Mouse (Mus musculus) urinary bladder, postnatal 36 days (tissue): ENCODE measurements around the gene Ranbp6.

Experiments
- DNase-seq, 2 experiments: peaks; one replicate each; pipeline ENCODE4 v3.0.0; 2022; ENCODE audit warnings: low spot score in 2 of 2, mixed read lengths in 1 of 2

The Ranbp6 gene

DNA sequence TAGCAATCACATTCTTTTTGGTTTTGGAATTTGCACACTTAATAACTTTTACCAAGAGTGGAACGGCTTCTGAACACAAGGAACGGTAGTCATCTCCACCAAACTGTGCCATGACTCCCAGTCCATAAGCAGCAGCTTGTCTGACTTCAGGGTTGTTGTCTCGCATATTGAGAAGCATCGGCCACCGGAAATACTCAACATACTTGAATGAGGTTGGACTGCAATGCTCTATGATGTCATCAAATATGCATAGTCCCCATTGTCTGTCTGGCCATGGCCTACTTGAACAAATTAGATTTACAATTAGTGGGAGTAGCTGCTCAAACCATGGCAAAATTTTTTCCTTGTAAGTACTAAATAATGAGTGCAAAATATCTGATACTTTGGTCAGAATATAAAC, 2.8 kb downstream of the Ranbp6 start:
- no peak for DNase-seq

DNA sequence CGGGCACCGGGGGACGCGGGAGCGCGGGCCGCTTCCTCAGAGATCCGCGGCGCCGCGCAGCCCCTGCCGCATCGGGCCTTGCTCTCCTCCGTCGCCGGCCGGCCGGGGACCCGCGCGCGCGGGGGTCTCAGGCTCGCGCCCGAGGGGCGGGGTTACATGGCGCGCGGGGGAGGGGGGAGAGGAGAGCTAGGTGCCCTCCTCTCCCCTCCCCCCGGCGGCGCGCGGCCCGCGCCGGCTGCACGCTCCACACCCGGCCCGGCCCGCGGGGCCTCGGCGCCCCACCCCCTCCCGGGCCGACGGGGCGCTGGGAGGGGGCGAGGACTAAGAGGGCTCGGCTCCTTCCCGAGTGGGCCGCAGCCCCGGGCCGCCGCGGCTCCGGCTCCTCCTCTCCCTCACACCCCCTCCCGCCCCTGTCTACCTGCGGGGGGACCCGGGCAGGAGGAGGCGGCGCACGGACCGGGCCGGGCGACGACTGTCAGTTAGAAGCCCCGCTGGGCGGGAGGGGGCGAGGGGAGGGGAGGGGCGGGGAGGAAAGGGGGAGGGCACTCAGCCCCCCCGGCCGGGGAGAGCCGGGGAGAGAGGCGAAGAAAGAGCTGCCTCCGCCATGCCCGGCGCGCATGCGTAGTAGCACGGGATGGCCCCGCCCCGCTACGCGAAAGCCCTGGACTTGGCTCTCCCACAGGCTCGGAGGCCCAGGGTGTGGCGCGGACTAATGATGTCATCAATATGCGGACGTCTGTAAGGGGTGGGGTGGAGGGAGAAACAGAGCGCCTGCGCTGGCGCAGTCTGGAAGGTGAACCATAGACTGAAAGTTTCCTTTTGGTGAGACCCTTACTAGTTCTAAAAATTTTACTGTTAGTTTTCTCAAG, 6.6 kb downstream of the Ranbp6 start, which contains the start of gene 9930021J03Rik:
TSS of gene 9930021J03Rik (minus strand) at position 73 of the 869 bp plus-strand sequence.
- peak; percentile 97 to 99 for DNase-seq

DNA sequence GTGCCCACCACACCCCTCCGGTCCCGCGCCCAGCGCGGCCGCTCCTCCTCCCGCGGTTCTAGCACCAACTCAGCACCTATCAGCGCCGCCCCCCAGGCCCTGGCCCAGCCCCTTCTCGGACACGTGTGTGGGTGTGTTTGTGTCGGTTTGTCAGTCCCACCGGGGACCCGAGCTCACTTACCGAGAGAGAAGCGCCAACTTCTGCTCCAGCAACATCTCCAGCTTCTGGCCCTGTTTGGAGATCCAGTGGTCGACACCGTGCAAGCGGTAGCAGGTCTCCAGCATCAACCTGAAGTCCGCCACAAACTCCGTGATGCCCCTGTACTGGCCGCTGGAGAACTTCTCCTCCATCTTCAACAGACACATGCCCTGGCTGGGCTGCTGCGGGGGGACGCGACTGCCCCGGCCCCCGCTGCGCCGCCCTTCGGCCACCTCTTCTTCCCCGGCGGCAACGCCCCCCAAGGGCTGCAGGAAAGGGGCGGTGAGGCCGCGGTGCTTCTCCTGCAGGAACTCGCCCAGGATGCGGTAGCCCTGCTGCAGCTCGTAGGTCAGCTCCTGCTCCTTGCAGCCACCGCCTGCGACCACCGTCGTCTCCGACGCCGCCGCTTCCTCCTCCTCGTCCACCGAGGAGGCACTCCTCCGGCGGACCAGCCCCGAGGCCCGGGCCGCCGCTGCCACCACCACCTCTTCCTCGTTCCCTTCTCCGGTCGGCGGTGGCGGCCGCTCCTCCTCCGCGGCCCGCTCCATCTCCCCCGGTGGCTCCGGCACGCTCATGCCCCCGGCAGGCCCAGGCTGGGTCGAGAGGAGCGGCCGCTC, 7.5 kb downstream of the Ranbp6 start:
- DNase-seq = peak; percentile 69 to 78

DNA sequence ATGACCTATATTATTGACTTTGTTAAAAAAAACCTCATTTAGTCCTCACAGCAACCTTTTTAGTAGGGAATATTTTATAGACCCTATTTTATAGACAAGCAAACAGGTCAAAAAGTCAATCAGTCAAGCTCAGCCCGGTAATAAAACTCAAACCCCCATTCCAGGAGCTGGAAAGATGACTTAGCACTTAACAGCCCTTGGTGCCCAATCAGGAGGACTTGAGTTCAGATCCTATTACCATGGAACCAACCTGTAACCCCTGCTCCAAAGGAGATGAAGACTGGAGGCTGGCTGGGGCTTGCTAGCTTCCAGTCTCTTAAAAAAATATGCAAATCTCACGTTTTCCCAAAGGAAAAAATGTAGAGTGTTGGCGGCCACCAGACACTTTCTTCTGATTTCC, 8.8 kb downstream of the Ranbp6 start:
- DNase-seq = no peak

DNA sequence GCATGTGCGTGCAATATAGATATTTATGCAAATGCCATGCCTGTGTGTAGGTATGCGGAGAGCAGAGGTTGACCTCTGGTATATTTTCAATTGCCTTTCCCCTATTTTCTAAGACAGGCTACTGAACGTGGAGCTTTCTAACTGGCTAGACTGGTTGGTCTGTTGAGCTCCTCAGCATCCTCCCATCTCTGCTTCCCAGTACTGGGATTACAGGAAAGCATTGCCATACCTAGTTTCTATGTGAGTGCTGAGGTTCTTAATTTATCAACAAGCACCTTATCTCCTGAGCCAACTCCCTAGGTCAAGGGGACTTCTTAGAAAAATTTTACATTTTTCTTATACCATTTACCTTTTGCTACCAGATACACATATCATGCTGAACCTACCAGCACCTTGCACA, 15.4 kb downstream of the Ranbp6 start:
- DNase-seq = no peak

DNA sequence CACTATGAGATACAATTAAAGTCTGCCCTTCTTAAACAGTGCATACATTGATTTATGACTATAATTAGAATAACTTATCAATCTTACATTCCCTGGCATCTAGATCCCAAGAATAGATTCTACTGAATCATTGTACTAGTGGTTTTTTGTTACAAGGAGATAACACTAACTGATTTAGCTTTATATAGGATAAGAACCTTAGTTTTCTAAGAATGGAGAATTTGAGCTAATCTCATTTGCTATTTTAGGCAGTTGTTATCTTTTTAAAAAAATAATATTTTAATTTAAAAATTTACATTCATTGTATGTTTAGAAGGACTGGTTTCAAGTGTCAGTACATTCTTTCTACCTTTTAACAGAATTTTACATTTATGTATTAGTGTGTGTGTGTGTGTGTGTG, 24.8 kb downstream of the Ranbp6 start:
- DNase-seq = no peak

DNA sequence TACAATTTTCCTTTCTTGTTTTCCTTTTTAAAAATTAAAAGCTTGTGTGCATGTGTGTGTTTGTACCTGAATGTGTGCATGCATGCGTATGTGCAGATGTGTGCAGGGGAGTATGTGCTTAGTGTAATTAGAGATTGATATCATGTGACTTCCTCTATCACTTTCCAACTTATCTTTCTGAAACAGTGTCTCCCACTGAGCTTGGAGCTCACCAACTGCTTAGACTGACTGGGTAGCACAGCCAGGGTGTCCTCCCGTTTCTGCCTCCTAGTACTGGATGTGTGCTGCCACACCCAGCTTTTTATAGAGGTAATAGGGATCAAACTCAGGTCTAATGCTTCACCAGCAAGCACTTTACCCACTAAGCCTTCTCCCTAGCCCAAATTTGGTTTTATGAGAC, 29.9 kb downstream of the Ranbp6 start:
- DNase-seq = no peak
